Mouse (Mus musculus): ENCODE data around the gene Pih1d1. TPM values are rescaled to one million over a fixed set of nuclear protein-coding genes. Genes with fewer than 3 reads are reported as not detected.

The Pih1d1 gene
- total and polyA plus RNA-seq, 3 experiments, result 141 to 148 TPM; not detected in 1

- H3K4me3 ChIP-seq (ENCODE audit: control insufficient read depth in 1 of 2, insufficient read depth in 1 of 2, low read depth in 2 of 2, low read length in 2 of 2), result no peak overlapping the region
- no peak for DNase-seq (ENCODE audit: low read depth, low spot score)
- no peaks in the 10 kb centered on the region for H3K9me3 ChIP-seq (replicated peaks; ENCODE audit: insufficient read depth, low read length)
- no peak overlapping the region for H3K27ac ChIP-seq (ENCODE audit: control insufficient read depth, low read depth, low read length)
- peaks cover 4 to 9% of the 10 kb centered on the region in 2 experiments for H3K27me3 ChIP-seq (ENCODE audit: control insufficient read depth in 1 of 2, insufficient read depth in 2 of 2, low read length in 2 of 2)
- H3K79me2 ChIP-seq (ENCODE audit: control insufficient read depth, insufficient read depth, low read length, poor library complexity), result no peaks in the 10 kb centered on the region
- H3K9ac ChIP-seq (ENCODE audit: control insufficient read depth, low read depth, low read length, poor library complexity, severe bottlenecking), result no peak overlapping the region
- H3K4me1 ChIP-seq (ENCODE audit: control insufficient read depth in 1 of 2, insufficient read depth in 2 of 2, low read length in 2 of 2), result no peaks in the 10 kb centered on the region; a peak in 2 of 4 replicates
- H3K36me3 ChIP-seq (ENCODE audit: control insufficient read depth in 1 of 2, insufficient read depth in 2 of 2, low read length in 2 of 2), result peaks cover 0 to 4% of the 10 kb centered on the region in 2 experiments; a peak in 1 of 4 replicates
- TF ChIP-seq MEF2A (IDR thresholded peaks at IDR 0.05; ENCODE audit: extremely low read depth, insufficient replicate concordance, low read depth, low read length, poor library complexity, severe bottlenecking) (no peak), USF1 (IDR thresholded peaks at IDR 0.05; ENCODE audit: low read depth, low read length) (no peak), MYC (IDR thresholded peaks at IDR 0.05; ENCODE audit: low read depth, low read length) (no peak), GABPA (IDR thresholded peaks at IDR 0.05; ENCODE audit: low read depth, low read length) (no peak), TCF12 (IDR thresholded peaks at IDR 0.05; ENCODE audit: low read depth, low read length) (no peak), KAT2A (conservative IDR thresholded peaks at IDR 0.05; ENCODE audit: low read depth, low read length) (no peak), RCOR1 (IDR thresholded peaks at IDR 0.05; ENCODE audit: low read depth, low read length) (no peak), RAD21 (IDR thresholded peaks at IDR 0.05; ENCODE audit: low read depth, low read length) (no peak), NELFE (IDR thresholded peaks at IDR 0.05; ENCODE audit: low read depth, low read length) (no peak), MXI1 (IDR thresholded peaks at IDR 0.05; ENCODE audit: low read depth, low read length) (no peak), CHD1 (IDR thresholded peaks at IDR 0.05; ENCODE audit: low read depth, low read length) (no peak), ELF1 (IDR thresholded peaks at IDR 0.05; ENCODE audit: low read depth, low read length) (no peak), EP300 (IDR thresholded peaks at IDR 0.05; ENCODE audit: low read depth in 1 of 2, low read length in 2 of 2) (no peak), TAL1 (IDR thresholded peaks at IDR 0.05; ENCODE audit: low read length) (no peak), E2F4 (IDR thresholded peaks at IDR 0.05; ENCODE audit: borderline replicate concordance, low read depth, low read length) (no peak), GATA1 (IDR thresholded peaks at IDR 0.05; ENCODE audit: low read depth, low read length) (no peak)
These were observed 10.7 kb downstream of the Pih1d1 start for GRCm38 (mm10) chr7:45164833-45165232.

GRCm38 (mm10) chr7:45165701-45166100 is 11.6 kb downstream of the Pih1d1 start:
- Histone ChIP-seq H3K27ac (ENCODE audit: control insufficient read depth, low read depth, low read length) (no peak overlapping the region), H3K9ac (ENCODE audit: control insufficient read depth, low read depth, low read length, poor library complexity, severe bottlenecking) (no peak overlapping the region), H3K79me2 (ENCODE audit: control insufficient read depth, insufficient read depth, low read length, poor library complexity) (no peaks in the 10 kb centered on the region), H3K4me3 (ENCODE audit: control insufficient read depth in 1 of 2, insufficient read depth in 1 of 2, low read depth in 2 of 2, low read length in 2 of 2) (no peak overlapping the region), H3K9me3 (replicated peaks; ENCODE audit: insufficient read depth, low read length) (no peaks in the 10 kb centered on the region), H3K4me1 (ENCODE audit: control insufficient read depth in 1 of 2, insufficient read depth in 2 of 2, low read length in 2 of 2) (no peaks in the 10 kb centered on the region; a peak in 2 of 4 replicates), H3K27me3 (ENCODE audit: control insufficient read depth in 1 of 2, insufficient read depth in 2 of 2, low read length in 2 of 2) (peaks cover 4 to 9% of the 10 kb centered on the region in 2 experiments), H3K36me3 (ENCODE audit: control insufficient read depth in 1 of 2, insufficient read depth in 2 of 2, low read length in 2 of 2) (peaks cover 0 to 4% of the 10 kb centered on the region in 2 experiments; a peak in 1 of 4 replicates)
- TF ChIP-seq E2F4 (IDR thresholded peaks at IDR 0.05; ENCODE audit: borderline replicate concordance, low read depth, low read length), result no peak
- no peak for TF ChIP-seq RCOR1 (IDR thresholded peaks at IDR 0.05; ENCODE audit: low read depth, low read length)
- no peak for TF ChIP-seq UBTF (IDR thresholded peaks at IDR 0.05; ENCODE audit: borderline replicate concordance, insufficient read depth, low read depth, low read length)
- no peak for TF ChIP-seq SMC3 (IDR thresholded peaks at IDR 0.05; ENCODE audit: low read depth, low read length)
- no peak for TF ChIP-seq HCFC1 (IDR thresholded peaks at IDR 0.05; ENCODE audit: low read depth, low read length)
- no peak for TF ChIP-seq CHD1 (IDR thresholded peaks at IDR 0.05; ENCODE audit: low read depth, low read length)
- no peak for TF ChIP-seq MEF2A (IDR thresholded peaks at IDR 0.05; ENCODE audit: extremely low read depth, insufficient replicate concordance, low read depth, low read length, poor library complexity, severe bottlenecking)
- no peak for TF ChIP-seq JUND (IDR thresholded peaks at IDR 0.05; ENCODE audit: low read depth, low read length)
- no peak for DNase-seq (ENCODE audit: low read depth, low spot score)
